Mouse (Mus musculus) spleen, adult 18-20 months (tissue): ENCODE results near the gene Anxa2.

ENCODE experiments used
- DNase-seq, 2 experiments: peaks; one replicate each; pipeline ENCODE4 v3.0.0; 2022; ENCODE audit warnings: mixed read lengths in 2 of 2

Gene Anxa2

GRCm38 (mm10) chr9:69514206-69514605 lies 60.8 kb downstream of the Anxa2 start:
- DNase-seq: no peak

- no peak for DNase-seq
Measured at GRCm38 (mm10) chr9:69515416-69515815, 62.0 kb downstream of the Anxa2 start.

- no peak for DNase-seq
Measured at GRCm38 (mm10) chr9:69517387-69518035, 64.1 kb downstream of the Anxa2 start.
